Mouse (Mus musculus) ES-E14 (cell line): ENCODE data around the gene Palld. TPM values are rescaled to one million over a fixed set of nuclear protein-coding genes. Genes with fewer than 3 reads are reported as not detected.

Source experiments
- DNase-seq: peaks from one replicate; pipeline ENCODE4 v3.0.0-alpha.2; 2013; ENCODE audit warnings: low read depth, low spot score
- H3K27ac ChIP-seq: 2 replicates; pipeline ENCODE4 v1.5.1; 2012; ENCODE audit warnings: low read depth, mild to moderate bottlenecking, low read length, moderate library complexity, mixed read lengths; ENCODE audit not compliant: poor library complexity, insufficient read depth, severe bottlenecking
- H3K36me3 ChIP-seq: 2 replicates; pipeline ENCODE4 v1.6.1; 2012; ENCODE audit warnings: mild to moderate bottlenecking, low read length, moderate library complexity, mixed read lengths; ENCODE audit not compliant: control insufficient read depth, poor library complexity, insufficient read depth, severe bottlenecking
- H3K4me1 ChIP-seq, 2 experiments: fragments of 150-350 bp in 1 of 2; sonication (generic) in 1 of 2; 2 replicates each; pipeline ENCODE4 v1.6.1; 2012; ENCODE audit warnings: low read length in 2 of 2, mild to moderate bottlenecking in 1 of 2, mixed read lengths in 1 of 2; ENCODE audit not compliant: control insufficient read depth in 2 of 2, insufficient read depth in 2 of 2, poor library complexity in 1 of 2
- H3K4me3 ChIP-seq, 2 experiments: fragments of 150-350 bp in 1 of 2; sonication (generic) in 1 of 2; 2 replicates each; pipeline ENCODE4 v1.5.1; 2012; ENCODE audit warnings: low read length in 2 of 2, low read depth in 1 of 2, mild to moderate bottlenecking in 1 of 2, mixed read lengths in 1 of 2; ENCODE audit not compliant: insufficient read depth in 1 of 2, poor library complexity in 1 of 2, severe bottlenecking in 1 of 2
- H3K9ac ChIP-seq: 2 replicates; pipeline ENCODE4 v1.6.1; 2012; ENCODE audit warnings: low read depth, mild to moderate bottlenecking, low read length, mixed read lengths; ENCODE audit not compliant: poor library complexity, insufficient read depth, severe bottlenecking
- H3K9me3 ChIP-seq: fragments of 150-350 bp; sonication (generic); 2 replicates; pipeline ENCODE4 v1.6.1; 2012; ENCODE audit warnings: low read depth, mild to moderate bottlenecking, low read length; ENCODE audit not compliant: control insufficient read depth, insufficient read depth
- CHD2 ChIP-seq: IDR thresholded peaks from 2 replicates; pipeline ENCODE4 v1.6.1; 2014; ENCODE audit warnings: mild to moderate bottlenecking, low read depth, low read length, inconsistent platforms
- HCFC1 ChIP-seq: IDR thresholded peaks from 2 replicates; pipeline ENCODE4 v1.6.1; 2012; ENCODE audit warnings: low read length, inconsistent platforms, borderline replicate concordance; ENCODE audit not compliant: insufficient read depth
- MAFK ChIP-seq: IDR thresholded peaks from 2 replicates; pipeline ENCODE4 v1.6.1; 2014; ENCODE audit warnings: mild to moderate bottlenecking, low read depth, low read length, inconsistent platforms; ENCODE audit not compliant: insufficient read depth
- ZC3H11A ChIP-seq: IDR thresholded peaks from 2 replicates; pipeline ENCODE4 v1.6.1; 2012; ENCODE audit warnings: low read depth, mild to moderate bottlenecking, inconsistent platforms, low read length, borderline replicate concordance
- ZNF384 ChIP-seq: IDR thresholded peaks from 2 replicates; pipeline ENCODE4 v1.6.1; 2012; ENCODE audit warnings: low read depth, low read length, inconsistent platforms
- in situ Hi-C, 2 experiments: fragments of 600-800 bp; cut with MboI; formaldehyde crosslinking; loops; one replicate each; pipeline ENCODE4 v1.15.1; 2025; ENCODE audit warnings: low sequenced_read_pairs in 2 of 2, inconsistent platforms in 1 of 2; ENCODE audit not compliant: unreplicated experiment in 2 of 2
- total RNA-seq: library from RNA; depleted of rRNA; stranded (reverse); fragments of 300-350 nt; gene quantifications from 2 replicates; pipeline ENCODE4 v1.2.3, GENCODE M21; 2012

The Palld gene
- total RNA-seq, 1 experiment = 36.3 TPM

DNA sequence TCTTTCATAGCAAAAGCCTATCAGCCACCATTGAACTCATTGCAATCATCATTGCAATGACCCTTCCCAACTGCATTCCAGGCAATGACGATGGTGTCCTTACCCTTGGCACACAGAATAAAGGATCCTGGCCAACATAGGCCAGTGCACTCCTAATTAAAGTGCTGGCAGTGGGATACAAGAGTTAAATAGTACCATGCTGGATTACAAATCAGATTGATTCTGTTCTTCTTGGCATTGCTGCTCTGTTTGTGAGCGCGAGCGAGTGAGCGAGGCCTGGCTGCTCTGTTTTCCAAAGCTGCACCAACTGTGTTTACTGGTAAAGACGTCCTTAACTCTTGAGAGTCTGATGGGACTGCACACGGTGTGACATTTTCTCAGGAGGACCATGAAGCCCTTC is 37.1 kb downstream of the Palld start:
- Histone ChIP-seq H3K27ac (no peak overlapping the region), H3K4me3 (no peak overlapping the region), H3K36me3 (no peaks in the 10 kb centered on the region), H3K4me1 (0 out of 4 replicates have a peak, but pooled peaks cover 0 to 3% of the 10 kb centered on the region in 2 experiments), H3K9me3 (no peaks in the 10 kb centered on the region), H3K9ac (no peak overlapping the region)
- TF ChIP-seq ZC3H11A (no peak), ZNF384 (no peak), MAFK (no peak), CHD2 (no peak), HCFC1 (no peak)
- no peak for DNase-seq
- in situ Hi-C loops = no loop called here

DNA sequence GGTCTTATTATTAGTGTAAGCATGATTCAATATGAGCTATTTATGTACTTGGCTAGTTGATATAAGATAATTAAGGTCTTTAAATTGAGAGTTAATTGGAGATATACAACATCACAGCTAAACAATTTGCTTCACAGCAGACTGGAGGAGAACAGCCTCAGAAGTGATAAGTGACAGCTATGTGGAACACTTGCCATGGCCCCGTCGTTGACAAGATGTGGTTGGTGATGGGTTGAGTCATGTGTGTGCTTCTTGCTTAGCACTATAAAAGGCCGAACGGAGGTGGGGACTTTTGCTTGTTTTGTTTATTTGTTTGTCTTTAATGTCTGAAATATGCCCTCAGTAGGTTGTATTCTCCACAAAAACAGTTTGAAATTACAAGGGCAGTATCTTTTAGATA is 51.2 kb downstream of the Palld start:
- in situ Hi-C loops = no loop called here
- H3K27ac ChIP-seq = no peak overlapping the region

DNA sequence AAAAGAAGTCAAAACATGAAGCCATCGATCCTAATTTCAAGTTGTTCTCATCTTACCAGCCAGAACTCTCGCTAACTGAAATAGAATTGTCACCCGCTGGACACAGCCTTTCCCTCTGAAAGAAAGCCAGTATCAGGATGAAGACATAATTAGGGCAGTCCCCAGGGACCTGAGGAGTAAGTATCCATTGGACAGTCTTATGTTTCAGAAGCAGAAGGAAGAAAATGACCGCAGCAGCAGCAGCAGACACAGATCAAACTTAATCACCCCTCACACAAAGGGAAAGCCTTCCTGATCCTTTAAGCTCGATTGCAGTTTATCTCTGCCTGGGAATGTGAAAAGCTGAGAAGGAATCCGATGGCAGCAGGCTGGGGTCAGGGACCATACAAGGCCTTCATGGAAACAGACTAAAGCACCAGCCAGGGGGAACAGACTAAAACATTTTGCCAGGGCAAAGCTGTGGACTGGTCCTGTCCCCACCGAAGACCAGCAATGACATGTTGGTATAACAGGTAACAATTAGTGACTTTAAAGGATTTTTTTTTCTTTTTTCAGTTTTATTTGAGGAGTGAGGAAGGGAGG is 53.8 kb downstream of the Palld start:
- DNase-seq = no peak
- no peak overlapping the region for H3K27ac ChIP-seq
- H3K9me3 ChIP-seq = no peaks in the 10 kb centered on the region
- in situ Hi-C loops = no loop called here
- H3K4me3 ChIP-seq = no peak overlapping the region
- no peak overlapping the region for H3K9ac ChIP-seq
- TF ChIP-seq HCFC1 = no peak
- H3K36me3 ChIP-seq = no peaks in the 10 kb centered on the region
- no peaks in the 10 kb centered on the region for H3K4me1 ChIP-seq

More for the DNA sequence above, 51.2 kb downstream of the Palld start:
- Histone ChIP-seq H3K4me1 (no peaks in the 10 kb centered on the region), H3K9ac (no peak overlapping the region), H3K9me3 (no peaks in the 10 kb centered on the region), H3K4me3 (no peak overlapping the region), H3K36me3 (no peaks in the 10 kb centered on the region)
- TF ChIP-seq CHD2 (no peak), ZNF384 (no peak), MAFK (no peak), ZC3H11A (no peak), HCFC1 (no peak)
- DNase-seq = no peak

DNA sequence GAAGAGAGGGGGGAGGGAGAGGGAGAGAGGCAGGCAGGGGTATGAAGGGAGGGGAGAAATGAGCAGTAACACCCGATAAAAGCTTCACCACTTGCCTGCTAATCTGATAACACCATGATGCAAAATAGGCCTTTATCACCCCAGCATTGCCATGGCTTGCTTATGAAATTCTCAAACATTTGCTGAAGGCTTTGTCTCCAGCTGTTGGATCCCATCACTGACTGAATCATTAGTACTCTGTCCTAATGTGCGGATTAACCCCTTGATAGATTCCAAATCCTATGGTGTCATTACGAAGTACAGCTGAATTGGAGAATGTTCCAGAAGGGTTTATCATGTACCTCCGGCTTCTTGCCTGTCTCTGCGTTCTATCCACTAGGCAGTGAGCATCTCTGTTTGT is 55.0 kb downstream of the Palld start:
- H3K4me3 ChIP-seq = no peak overlapping the region
- TF ChIP-seq MAFK (no peak), ZNF384 (no peak), HCFC1 (no peak)
- no peak overlapping the region for H3K27ac ChIP-seq
- H3K36me3 ChIP-seq = no peaks in the 10 kb centered on the region
- no peak overlapping the region for H3K9ac ChIP-seq
- no peaks in the 10 kb centered on the region for H3K9me3 ChIP-seq
- in situ Hi-C loops = no loop called here
- no peak for DNase-seq
- no peaks in the 10 kb centered on the region for H3K4me1 ChIP-seq

GRCm38 (mm10) chr8:61844992-61845391 is 57.5 kb downstream of the Palld start:
- in situ Hi-C loops = no loop called here
- DNase-seq = no peak
- Histone ChIP-seq H3K4me3 (no peak overlapping the region), H3K9ac (no peak overlapping the region), H3K36me3 (no peaks in the 10 kb centered on the region), H3K27ac (no peak overlapping the region), H3K4me1 (no peaks in the 10 kb centered on the region), H3K9me3 (no peaks in the 10 kb centered on the region)
- TF ChIP-seq HCFC1 (no peak), ZC3H11A (no peak), ZNF384 (no peak)
